Mouse (Mus musculus) megakaryocyte, adult 5-6 weeks (primary cell): ENCODE measurements around the gene Bank1. TPM values are rescaled to one million over a fixed set of nuclear protein-coding genes. Genes with fewer than 3 reads are reported as not detected.

Source experiments
- ATAC-seq: 2 replicates; pipeline ENCODE4 v1.8.0; 2016; ENCODE audit warnings: mild to moderate bottlenecking, inconsistent platforms; ENCODE audit not compliant: poor library complexity, severe bottlenecking
- total RNA-seq, 2 experiments: library from RNA; stranded (forward) in 1 of 2; stranded (reverse) in 1 of 2; fragments of 153-499, 151-499 nt in 1 of 2; fragments of 221-1000, 200-1000 nt in 1 of 2; gene quantifications; 2 replicates each; pipeline versions ENCODE4 v1.2.3 to v1.2.4; 2015 to 2017

Bank1 gene
- total RNA-seq, 2 experiments from 2014 or later, result 10.6 to 12.1 TPM

- ATAC-seq, result no peak
These were observed 216.3 kb downstream of the Bank1 start for GRCm38 (mm10) chr3:136109411-136110139.

DNA sequence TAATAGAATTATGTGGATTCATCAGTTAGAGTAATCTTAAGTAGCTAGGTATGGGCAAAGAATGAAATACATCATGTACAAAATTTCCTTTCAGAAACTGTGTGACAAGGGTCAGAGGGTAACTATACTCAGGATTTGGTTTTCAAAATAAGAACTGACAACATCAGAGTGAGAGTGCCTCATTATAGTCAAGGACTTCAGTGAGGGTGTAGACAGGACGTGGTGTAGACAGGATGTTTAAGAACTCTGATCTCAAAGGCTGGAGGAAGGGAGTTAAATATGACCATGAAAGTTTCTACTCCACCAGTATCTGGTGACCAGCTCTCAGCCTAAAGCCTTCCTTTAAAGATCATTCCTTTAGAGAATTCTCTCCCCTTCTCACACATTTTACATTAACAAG is 219.4 kb downstream of the Bank1 start:
- ATAC-seq, result no peak

DNA sequence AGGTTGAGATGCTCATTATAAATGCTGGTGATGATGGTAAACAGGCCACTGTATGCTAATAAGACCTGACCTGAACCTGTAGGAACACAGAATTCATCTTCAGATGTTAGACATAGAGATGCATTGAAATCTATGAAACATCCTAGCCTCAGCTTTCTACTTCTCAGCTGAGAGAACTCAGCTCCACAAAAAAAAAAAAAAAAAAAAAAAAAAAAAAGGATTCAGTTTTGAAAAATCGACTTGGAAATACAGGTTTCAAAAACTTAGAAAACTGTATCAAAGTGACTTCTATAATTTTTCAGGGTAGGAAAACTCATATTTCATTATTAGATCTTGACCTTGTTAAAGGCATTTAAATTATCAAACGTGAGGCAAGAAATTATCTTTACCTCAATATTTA is 222.5 kb downstream of the Bank1 start:
- ATAC-seq, result no peak

GRCm38 (mm10) chr3:136100973-136101500 is 224.8 kb downstream of the Bank1 start:
- no peak for ATAC-seq

GRCm38 (mm10) chr3:136100292-136100691 is 225.6 kb downstream of the Bank1 start:
- ATAC-seq, result peak; percentile 64

DNA sequence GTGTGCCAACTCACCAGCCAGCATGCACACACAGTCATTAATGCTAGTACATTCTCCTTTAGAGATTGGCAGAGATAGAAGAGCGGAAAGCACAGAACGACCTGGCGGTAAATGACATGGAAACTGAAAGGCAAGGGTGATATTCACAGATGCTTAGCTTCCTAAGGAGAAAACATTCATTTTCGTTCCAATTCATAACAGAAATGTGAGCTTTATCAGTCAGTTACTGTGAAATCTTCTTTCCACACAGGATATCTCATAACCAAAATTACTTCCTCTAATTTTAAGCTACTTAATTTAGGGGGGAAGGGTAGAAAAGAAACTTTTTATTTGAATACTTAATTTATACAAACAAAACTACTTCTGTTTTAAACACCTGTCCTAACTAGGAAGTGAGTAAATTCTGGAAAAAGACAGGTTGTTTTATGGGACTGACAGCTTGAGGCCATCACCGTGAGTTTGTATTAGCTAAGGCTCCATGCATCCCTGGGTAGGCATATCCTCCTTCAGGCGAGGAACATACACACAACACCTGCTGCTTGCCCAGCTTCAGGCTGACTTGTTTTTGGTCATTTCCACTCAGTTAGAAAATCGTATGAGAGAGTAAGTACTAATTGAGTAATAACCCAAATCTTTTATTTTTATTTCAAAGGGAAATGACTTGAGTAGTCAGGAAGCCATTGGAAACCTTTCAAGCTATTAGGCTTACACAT is 238.8 kb downstream of the Bank1 start:
- ATAC-seq, result peak; percentile 51

DNA sequence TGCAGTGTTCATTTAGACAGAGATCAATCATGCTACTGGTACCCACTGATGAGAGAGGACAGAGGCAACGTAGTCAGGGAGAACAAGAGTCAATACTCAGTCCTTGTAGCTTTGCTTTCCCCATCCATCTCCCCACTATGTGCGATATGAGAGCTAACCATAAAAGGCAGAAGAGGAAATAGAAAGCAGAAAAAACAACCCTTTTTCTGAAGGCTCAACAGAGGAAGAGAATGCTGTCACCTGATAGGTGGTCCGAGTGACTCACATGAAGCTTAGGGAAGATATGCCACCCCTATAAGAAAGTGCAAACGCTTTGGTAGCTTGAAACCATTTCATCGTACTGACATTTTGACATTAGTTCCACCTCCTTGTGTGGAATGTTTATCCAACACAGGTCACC is 239.4 kb downstream of the Bank1 start:
- peak; percentile 70 for ATAC-seq

DNA sequence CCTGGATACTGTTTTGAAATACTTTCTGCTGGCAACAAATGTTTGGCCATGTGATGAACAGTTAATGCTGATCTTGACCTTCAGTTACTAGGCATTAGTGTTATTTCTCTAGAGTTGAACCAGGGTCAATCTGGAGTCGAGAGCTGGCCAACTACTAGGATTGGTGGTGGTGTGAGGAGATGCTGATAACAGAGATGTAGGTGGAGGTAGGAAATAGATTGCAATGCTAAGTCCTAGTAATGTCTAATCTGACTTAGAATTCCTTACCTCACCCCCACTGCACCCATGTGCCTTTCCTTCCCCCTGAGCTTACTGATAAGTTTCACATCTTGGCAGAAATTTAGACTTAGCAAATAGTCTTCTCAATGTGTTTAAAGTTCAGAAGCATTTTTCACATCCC is 240.8 kb downstream of the Bank1 start:
- ATAC-seq, result no peak

DNA sequence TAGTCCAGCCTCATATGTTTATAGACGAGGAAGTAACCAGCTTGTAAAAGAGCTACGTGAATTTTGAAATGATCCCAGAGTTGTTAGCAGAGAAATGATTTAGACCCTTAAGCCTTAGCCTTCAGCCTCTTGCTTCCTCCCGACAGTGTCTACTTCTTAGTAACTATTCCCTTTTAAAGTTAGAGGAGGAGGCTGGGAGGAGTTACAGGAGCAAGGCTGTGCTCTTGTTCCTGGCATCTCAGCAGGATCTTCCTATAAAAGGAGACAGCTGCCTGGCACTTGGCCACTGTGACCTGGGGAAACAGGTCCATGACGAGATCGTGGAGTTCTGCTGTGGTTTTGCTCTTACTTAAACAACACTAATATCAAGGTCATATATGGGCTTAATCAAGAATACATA is 241.8 kb downstream of the Bank1 start:
- ATAC-seq, result no peak

DNA sequence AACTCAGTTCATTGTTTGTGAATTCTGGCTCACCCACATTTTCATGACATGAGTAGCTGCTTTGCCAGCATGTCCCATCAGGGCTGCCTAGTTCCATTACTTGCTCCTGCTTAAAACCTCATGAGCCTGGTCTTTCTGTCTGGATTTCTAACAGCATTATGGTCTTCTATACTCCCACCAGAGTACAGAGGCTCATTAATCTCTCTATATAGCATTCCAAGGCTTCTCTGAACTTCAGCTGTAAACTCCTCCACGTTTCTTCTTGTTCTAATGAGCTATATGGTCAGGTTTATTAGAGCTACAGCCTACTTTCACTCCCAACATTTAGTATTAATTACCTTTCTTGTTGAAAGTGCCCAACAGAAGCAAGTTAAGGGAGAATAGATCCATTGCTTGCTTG is 244.6 kb downstream of the Bank1 start:
- ATAC-seq, result no peak

DNA sequence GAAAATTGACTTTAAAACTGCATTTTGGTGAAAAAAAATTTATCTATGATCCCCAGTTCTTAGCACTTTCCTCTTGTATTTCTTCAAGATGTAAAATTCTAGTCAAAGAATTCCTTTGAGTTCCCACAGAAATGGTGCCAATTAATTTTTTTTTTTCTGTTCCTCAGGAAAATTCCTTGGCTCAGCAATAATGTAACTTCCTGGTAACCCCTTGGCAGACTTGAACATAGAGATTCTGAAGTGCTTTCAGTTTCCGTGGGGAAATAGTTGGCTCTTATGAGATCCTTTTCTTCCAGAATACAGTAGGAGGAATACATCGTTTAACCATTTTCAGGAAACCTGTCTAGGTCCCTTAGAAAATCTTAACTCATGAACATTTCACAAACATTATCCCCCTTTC is 247.3 kb downstream of the Bank1 start:
- no peak for ATAC-seq

GRCm38 (mm10) chr3:136070394-136070793 is 255.5 kb downstream of the Bank1 start:
- ATAC-seq, result no peak

DNA sequence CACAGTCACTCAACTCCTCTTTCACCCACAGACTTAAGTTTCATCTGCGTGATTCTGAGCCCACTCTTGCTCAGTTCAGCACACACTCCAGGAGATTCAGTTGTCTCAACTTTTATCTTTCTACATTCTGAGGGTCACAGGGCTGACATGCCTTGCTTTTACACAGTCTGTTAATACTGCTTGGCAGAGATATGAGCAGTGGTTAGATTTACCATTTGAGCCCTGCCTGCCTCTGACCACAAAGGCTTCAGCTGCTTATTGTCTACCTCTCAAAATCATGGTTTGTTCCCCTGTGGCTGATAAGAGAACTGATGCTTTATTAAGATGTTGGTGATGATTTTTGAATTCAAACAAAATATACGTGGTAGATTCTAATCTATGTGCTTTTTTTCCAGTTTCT is 264.0 kb downstream of the Bank1 start:
- 0 out of 2 replicates have a peak, but pooled peaks have one; percentile 38 for ATAC-seq

DNA sequence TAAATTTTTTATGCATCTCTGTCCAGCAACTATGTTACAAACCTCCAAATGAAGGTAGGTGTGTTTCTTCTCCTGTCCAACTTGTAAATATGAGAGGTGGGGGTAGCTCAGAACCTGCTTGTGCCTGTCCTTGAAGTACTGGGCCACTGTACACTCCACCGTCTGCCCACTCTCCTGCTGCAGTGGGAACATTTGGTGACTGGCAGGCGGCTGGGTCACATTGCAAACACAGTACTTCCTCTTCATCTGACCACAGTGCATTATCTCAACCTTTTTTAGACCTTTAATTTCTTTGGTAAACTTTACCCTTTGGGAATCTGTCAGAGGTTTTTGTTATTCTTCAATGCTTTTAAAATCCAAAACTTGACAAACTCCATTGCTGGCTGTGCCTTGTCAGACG is 275.2 kb downstream of the Bank1 start:
- ATAC-seq, result peak; percentile 66

- ATAC-seq, result peak; percentile 58
These were observed 275.7 kb downstream of the Bank1 start for GRCm38 (mm10) chr3:136050215-136050614.

DNA sequence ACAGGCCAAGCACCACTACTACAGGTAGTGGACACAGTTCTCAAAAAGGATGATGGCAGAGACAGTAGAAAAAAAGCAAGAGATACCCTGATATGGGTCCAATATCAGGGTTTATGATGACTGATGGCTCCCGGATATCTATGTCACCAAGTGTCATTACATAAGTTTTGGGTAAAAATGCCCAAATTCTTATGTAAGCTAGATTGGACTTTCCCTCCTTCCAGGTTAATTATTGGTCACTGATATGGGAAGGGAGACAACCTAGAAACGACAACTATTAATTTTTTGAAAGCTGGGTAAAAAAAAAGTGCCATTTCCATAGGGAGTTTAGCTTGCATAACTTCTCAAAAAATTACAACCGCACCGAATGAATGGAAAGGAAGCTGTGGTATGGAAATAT is 277.8 kb downstream of the Bank1 start:
- ATAC-seq, result no peak

GRCm38 (mm10) chr3:136045381-136045780 is 280.5 kb downstream of the Bank1 start:
- no peak for ATAC-seq

DNA sequence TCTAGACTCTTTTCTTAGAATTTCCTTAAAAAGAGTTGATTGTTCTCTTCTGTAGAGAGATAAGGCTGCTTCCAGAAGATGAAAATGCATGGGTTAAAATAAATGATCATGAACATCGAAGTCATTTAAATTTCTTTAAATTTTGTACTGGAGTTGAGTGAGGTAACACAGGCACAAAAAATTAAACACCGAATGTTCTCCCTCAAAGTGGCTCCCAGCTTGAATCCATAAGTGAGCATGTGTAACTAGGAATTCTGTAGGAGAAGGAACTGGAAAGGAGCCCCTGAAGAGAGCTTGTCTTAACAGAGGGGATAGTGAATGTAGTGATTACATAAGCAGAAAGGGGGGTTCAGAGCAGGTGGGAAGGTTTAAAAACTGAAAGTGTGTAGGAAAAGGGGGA is 285.8 kb downstream of the Bank1 start:
- no peak for ATAC-seq

- ATAC-seq, result no peak
These were observed 286.4 kb downstream of the Bank1 start for GRCm38 (mm10) chr3:136039446-136039845.

DNA sequence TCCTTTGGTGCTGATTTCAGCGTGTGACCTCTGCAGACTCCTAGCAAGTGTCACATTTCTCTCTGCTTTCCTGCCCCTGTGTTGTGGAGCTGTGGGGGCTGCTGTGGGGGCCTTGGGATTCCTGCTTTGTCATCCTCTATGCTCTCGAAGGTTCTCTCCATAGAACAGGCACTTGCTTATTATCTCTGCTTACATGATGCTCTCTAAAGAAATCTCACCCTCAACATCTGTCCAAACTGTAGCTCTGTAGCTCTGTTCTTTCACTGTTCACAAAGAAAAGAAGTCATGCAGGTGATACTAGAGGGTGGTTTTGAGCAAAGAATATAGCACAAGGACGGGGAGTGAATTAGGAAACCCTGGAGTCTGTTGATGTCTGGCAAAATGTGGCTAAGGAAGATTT is 288.6 kb downstream of the Bank1 start:
- no peak for ATAC-seq

DNA sequence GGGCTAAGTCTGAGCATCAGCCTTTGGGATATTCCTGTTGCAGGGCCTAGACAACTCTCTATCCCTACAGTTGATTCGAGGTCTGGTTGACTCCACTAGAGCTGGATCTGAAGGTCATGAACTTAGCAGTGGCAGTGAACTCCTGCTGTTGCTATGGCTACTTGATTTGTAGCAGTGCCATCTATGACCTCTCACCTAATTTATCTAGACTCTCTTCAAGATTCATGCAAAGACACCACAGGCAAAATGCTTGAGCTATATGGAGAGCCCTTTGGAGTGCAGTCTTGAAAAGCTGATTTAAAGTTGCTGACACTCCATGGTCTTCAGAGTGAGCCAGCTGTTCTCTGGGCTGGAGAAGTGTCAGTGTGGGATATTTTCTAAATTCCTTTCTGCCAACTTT is 290.1 kb downstream of the Bank1 start:
- no peak for ATAC-seq

DNA sequence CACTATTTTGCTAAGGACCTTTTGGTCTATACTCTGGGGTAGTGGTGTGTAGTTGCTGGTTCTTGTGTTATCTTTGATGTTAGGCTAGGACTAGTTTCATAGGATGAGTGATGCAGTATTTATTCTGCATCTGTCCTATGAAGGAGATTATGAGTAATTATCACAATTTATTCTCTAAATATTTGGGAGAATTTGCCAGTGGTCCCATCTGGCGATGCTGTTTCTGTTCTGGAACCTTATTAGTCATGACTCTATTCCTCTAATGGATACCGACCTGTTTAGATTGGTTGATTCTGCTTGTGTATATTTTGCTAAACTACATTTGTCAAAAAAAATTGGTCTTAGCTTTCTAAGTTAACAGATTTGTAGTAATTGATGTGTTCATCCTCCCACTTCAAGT is 301.0 kb downstream of the Bank1 start:
- ATAC-seq, result no peak
